Mouse (Mus musculus): ENCODE data around the gene Gpm6a. TPM values are rescaled to one million over a fixed set of nuclear protein-coding genes. Genes with fewer than 3 reads are reported as not detected.

The Gpm6a gene
- 1 to 10 TPM; 3.4 to 3.5 TPM for total RNA-seq (2021)
- long read RNA-seq, experiment 1, partial matches to known transcripts = 9 of 9 reads
- long read RNA-seq, experiment 1, other reads (novel, unspliced or antisense) = 0 of 9 reads
- long read RNA-seq, experiment 2, partial matches to known transcripts = 1 of 1 reads
- long read RNA-seq, experiment 2, other reads (novel, unspliced or antisense) = 0 of 1 reads

DNA sequence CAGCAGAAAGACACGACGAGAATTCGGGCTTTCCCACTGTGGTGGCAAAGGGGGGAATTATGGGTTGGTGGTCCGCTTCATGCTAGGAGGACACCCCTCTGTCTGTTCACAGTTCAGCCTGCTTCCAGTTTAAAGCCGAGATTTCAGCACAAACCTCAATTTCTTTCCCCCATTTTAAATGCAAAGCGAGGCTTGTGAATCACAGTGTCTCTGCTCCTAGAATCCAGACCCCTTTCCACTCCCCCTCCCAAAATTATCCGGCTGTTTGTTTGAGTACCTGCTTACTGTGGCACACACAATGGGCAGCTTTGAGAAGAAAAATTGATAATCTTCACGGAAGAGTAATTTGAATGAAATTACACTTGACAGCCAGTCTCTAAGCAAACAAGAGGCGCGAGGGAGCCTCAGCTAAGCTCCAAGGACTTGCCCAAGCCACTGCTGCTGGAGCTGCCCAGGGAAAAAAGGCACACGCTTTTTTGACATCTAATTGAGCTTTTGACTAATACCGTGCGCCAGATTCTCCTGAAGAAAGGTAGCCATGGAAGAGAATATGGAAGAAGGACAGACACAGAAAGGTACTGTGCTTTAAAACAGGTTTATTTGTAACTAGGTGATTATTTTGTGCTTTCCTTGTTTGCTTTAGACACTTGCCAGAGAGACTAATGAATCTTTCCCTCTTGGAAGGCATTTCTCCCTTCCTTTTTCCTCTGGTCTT, at the start of gene Gpm6a:
TSS of gene Gpm6a (plus strand) at position 103 of the 715 bp plus-strand sequence.
- no peak for DNase-seq

DNA sequence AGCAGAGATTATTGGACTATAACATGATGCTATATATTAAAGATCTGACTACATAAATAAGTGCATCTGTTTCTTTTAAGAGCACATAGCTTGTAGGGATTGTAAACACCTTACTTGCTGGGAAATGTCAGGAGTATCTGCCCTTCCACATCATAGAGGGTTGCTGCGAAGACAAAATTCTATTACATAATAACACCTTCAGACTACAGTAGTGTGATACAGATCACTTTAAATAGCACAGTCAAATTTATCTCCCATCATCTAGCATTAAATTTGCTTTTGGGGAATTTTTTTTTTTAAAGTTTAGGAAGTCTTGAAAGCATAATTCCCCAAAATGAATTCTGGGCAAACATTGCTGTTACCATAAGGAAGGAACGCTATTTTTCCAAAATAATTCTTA, 41.8 kb upstream of the Gpm6a start:
- no peak for DNase-seq

DNA sequence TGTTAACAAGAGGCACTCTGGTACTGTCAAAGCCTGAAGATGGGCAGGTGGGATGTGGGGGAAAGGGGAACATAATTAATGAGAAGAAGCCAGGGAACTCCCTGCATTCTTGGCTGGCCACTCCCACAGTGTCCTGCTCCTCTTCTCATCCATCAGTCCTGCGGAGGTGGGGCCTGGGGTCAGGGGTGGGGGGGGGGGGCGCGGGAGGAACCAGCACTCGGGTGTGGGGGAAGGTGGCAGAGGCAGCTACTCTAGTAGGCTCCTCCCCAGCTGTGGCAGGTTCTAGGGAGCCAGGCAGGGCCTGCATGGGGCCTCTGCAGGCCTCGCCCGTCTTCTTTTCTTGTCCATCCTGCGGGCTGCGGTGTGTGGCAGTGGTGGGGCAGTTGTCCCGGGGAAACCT, 36.9 kb upstream of the Gpm6a start:
- DNase-seq = no peak

DNA sequence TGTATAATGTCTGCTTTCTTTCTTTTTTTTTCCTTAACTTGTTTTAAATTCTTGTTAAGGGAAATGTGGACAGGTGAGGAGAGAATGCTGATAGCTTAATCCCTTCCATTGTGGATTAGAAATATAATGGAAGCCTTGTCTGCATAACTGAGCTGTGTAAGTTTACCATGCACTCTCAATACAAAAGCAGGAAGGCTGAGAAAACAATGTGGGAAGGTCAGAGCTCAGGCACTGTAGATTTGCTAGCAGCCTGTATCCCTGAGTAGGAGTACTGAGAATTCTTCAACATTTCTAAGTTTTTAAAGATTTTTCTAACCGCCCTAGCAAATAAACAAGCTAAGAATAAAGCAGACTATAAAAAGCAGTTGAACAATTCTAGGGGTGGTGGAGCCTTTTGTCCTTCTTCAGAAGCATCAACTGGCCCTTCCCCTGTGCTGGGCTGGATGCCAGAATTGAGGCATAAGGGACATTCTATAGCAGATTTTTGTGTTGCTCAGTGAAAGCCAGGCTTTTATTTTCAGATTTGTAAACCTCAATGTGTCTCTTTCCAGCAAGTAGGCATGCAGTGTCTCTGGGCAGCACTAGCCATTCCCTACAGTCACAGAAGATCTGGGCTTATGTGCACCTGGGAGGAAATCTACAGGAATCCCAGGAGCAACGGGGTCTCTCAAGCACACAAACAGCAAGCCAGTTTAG, 32.3 kb upstream of the Gpm6a start:
- DNase-seq = no peak

DNA sequence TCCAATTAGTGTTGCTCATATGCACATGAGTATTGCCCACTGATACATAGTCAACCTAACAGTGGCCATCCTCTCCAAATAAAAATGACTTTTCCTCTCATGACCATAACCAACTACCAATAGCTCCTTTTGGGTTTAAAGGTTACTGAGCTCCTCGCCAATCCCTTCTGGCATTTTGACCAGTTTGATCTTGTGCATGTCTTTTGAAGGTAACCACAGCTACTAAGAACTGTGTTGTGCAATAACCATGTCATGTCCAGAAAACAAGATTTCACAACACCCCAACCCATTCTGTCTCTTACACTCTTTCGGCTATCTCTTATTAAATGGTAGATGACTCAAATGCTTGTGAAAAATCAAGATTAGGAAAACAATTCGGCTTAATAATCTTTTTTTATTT, 29.7 kb upstream of the Gpm6a start:
- DNase-seq = peak in 1 of 2 experiments; percentile 13

DNA sequence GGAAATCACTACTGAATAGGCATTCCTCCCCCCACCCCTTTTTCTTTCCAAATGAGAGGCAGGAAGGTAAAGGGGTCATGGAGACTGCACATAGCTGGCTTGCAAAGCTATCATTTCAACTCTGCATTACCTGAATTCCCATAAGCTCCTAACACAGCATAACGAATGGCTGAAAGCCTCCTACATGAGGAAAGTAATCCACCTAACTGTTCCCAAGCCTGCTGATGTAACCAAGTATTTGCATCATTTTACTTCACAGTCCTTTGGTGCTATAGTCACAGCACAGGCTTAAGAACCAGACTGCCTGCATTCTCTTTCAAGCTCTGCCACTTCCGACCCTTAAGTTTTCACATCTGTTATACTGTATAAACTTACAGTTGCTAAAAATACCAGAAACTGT, 22.3 kb upstream of the Gpm6a start:
- no peak for DNase-seq

DNA sequence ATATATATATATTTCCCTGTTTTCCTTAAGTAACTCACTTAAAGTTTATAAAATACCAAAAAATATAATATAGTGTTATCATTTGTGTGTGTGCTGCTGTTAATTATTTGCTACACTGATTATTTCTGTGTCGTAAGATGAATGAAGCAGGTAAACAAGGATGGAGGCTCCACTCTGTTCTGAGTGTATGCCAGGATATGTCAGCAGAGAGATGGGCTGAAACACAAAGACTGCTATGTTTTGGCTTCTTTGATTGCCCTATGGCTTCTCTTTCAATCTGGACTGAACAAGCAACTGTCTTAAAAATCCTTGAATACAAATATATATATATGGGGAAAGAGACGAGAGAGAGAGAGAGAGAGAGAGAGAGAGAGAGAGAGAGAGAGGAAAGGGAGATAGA, 1.3 kb upstream of the Gpm6a start:
- no peak for DNase-seq

DNA sequence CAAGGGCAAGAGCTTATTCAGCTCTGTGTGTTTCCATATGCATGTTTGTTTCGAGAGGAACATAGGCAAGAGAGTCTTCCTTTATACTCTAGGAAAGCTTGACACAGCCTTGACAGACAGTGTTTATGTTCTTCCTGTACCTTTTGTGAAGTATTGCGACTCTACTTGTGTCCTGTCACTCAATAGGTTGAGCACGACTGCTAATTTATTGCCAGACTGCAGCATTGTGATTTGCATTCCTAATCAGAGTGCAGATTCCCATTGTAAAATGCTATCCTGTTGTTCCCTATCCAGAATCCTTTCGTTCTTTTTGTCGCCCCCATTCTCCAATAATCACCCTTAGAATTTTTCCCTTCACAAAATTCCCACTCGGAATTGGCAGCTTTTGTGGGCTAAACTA, 613 bp upstream of the Gpm6a start:
- no peak for DNase-seq

DNA sequence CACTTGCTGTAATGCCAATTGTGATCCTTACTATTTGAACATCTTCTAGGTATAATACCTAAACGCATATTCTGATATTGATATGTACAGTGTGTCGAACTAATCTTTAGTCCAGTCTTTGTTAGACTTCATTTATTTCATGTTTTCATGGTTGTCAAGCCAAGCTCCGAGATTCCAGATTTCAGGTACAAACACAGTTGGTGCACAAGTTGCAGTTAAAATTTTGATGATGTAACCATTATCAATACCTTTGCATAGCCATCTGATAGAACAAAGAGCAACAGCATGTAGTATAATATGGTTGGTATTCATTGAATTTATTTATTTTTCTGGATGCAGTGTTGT, 785 bp downstream of the Gpm6a start:
- no peak for DNase-seq

DNA sequence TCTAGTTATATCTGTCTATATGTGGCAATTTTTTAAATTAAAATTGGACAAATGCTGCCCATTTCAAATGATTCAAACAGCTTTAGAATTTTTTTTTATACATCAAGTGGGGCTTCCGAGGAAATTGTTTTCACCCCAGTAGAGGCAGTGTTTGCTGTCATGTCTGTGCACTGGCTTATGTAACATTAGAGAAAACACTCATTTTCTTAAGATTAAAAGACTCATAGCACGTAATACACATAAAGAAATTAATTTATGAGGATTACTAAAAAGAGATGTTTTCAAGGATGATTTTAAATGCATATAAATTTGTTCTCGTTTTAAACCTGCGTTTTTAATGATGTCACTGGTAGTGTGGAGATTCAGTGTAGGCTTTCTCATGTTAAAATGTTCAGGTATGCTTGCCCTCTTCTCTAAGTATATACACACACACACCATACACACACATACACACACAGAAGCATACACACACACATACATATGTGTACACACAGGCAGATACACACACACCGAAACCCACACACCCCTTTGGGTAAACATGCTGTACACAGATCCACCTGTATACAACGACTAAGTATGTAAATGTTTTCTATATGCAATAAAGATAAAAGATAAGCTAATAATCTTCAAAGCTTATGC, 1.4 kb downstream of the Gpm6a start:
- no peak for DNase-seq

DNA sequence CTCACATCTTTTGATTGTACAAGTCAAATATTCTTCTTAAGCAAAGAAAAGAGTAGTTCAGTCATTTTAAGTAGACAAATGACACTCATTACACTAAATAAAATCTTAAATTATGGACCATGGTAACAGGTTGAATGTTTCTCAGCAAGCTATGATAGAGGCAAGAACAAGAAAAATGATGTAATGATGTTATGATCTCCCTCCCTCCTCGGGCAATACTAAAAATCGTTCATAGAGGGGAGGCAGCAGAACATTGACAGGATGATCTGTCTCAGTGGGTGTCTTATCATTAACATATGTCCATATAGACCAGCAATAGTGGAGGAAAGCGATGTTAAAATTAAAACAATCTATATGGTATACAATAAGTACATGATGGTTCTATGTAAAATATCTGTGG, 2.1 kb downstream of the Gpm6a start:
- no peak for DNase-seq

DNA sequence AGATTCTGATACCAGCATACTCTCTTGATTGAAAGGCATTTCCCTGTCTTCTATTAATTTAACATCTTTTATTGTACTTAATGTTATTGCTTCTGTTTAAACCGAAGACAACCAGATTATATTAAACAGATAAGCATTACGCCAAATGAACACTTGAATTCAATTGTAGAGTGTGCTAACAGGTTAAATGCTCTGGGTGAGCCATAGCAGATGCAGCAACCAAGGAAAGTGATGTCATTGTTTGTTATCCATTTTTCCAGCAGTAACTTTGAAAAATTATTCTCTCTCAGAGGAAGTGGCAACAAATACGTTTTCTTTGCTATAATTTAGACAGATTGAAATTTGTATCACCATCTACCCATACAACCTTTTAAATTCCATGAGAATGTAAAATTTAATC, 2.9 kb downstream of the Gpm6a start:
- no peak for DNase-seq

DNA sequence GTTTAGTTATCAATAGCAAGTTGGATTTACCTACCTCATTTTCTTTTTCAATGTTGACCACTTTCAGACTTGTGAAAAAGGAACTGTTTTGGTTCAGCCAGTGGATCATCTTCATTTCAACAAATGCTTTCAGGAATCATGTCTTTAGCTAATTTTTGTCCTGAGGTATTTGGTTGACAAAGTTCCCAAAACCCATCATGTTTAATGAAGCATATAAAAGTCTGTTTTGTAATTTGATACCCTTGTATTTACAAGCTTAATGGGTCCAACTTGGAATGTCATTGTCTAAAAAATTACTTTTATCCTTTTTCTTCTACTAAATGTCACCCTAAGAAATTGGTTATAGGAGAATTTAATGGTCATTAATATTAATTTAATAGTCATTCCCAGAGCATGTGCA, 6.9 kb downstream of the Gpm6a start:
- DNase-seq = no peak

DNA sequence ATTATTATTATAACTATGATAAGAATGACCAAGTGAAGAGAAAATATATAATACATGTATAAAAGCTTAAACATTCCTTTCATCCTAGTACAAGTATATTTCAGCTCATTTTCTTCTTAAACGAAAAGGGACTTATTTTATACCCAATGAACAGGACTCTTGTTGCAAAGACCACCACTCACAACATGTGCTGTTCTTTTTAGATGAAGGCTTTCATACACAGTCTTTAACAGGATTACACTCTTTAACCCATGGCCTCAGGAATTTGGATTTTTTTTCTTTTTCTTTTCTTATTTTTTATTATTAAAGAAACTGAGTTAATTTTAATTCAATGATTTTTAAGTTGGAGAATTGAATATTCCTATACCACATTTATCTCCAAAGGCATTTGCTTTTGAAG, 20.4 kb downstream of the Gpm6a start:
- DNase-seq = no peak

DNA sequence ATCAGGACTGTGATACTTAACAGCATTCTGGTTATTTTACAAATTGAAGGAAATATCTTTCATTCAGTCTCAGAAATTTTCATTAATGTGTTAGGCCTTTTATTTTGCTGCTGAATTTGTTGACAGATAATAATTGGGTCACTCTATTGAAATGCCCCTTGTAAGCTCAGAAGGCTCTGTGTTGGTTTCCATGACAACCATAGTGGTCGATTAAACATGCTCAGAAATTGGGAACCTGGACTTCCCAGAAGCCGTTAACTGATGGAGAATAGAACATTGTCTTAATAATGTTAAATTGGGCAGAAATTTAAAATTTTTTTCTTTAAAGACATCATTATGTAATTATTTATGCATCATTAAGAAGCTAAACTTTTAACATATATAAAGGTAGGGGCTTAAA, 20.9 kb downstream of the Gpm6a start:
- DNase-seq = no peak

DNA sequence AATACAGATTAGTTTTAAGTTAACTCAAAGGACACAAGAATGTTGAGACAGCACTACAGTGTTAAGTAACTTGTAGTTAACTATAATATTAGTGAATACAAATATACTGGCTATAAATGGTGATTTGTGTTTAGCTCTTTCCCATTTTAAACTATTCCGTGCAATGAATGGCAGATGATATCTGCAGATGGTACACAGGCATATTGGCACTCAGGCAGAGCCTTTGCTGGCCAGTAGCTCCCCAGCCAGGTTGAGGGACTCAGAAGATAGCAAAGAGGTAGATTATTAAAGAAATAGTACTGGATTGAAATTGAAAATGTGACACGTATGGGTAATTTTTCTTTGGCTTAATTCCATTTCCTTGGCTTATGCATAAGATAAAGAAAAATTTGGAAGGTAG, 21.3 kb downstream of the Gpm6a start:
- DNase-seq = no peak

DNA sequence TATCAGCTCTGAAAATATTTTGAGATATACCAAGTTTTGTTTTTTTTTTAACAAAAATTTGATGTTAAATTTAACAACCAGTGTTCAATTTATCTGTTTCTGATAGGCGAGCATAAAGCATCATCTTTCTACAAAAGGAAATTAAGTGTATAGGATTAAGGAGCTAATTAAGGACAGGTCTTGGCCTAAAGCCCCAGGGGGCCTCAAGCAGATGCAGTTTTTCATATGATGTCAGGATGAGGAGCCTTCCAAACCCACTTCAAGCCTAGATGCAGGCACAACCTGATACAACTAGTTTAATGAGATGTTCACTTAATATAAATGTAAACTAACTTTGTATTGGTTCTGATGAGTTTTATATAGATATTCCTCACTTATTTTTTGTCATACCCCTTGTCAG, 22.0 kb downstream of the Gpm6a start:
- no peak for DNase-seq

DNA sequence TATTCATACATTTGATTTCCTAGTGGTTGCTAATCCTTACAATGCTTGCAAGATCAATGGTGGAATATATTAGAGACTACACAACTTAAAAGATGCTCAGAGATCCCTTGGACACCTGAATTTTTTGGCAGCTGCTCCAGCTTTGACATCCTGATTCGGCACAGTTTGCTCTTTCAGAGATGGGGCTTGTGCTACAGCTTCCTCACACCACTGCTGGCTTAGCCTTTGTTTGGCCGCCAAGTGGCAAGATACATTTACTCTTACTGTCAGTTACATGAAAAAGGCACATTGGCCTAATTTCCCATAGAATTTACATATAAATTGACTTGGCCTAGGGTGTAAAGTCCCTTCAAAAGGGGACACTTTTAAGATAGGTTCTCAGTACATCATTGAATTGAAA, 32.1 kb downstream of the Gpm6a start:
- DNase-seq = no peak

DNA sequence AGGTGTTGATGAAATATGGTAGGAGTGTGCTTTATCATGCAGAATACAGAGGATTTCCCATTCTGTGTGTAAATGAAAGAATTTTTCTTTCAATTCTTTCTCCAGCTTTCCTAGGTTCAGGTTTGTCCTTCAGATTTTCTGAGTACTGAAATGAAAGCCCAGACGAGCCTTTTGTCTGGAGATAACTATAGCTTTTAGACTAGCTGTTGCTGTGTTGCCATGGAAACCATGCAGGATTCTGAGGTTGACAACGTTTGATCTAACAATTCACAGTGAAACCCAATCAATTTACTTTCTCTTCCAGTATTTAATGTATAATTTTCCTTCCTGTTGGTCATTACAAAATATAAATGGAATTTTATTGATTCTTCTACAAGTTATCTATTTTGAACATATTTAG, 34.5 kb downstream of the Gpm6a start:
- DNase-seq = no peak

DNA sequence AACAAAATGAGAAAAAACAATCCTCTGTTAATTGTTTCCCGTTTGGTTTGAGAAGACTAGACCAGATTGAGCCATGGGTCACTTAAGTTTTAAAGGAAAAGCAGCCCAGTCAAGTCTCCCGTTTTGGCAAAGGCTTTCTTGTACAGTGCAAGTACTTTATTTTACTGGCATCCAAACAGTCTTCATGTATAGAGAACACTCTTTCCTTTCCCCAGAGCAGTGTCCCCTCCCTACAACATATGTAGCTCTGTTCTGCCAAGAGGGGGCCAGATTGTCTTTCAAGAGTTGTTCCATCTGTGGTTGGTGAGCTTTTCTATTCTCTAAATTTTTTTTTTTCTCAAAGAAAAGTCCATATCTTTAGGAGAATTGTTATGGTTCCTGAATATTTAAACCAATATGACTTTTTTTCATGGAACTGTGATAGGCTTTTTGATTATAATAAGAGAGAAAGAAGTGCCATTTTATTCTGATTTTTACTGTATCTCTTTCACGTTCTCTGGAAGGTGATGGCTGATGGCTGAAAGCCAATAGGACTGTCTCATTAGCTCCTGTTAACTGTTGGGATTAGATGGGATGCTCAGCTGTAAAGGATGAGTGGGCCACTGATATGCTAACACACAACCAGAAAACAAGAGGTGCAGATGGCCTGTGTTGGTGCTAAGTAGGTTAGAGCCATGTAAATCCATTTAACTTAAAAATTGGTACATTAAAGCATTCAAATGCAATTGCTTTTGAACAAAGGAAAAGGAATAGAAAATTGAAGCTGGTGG, 37.4 kb downstream of the Gpm6a start:
- DNase-seq = no peak

DNA sequence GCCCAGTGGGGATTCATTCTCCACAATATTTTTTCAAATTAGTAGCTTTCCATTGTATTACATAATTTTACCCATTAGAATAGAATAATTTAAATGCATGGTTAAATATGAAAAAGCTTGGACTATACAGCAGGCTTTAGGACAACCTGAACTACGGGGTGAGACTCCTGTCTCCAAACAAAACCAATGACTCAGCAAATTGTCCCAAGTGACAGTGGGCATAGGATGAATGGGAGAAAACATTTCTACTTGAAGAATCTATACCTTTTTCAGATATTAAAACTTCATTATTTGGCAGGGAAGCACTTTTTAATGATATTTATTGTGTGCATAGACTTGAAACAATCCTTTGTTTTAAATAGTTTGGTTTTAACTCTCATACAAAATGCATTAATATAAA, 41.0 kb downstream of the Gpm6a start:
- DNase-seq = no peak

DNA sequence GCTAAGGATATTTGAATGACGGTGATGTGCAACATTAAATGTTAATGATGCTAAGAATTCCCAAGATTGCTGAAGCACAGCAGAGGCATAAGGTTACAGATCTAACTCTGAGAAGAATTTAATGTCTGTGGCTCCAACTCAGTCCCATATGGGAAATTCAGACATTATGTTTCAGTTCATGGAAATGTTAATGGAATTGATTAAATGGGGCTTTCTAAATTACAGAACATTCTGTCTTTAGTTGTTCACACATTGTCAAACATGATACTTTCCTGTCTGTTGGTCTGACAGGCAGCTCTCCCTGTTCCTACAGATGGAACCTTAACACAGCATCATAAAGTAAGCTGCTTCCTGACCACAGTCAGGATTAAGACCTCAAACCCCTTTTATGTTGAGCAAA, 47.8 kb downstream of the Gpm6a start:
- no peak for DNase-seq

DNA sequence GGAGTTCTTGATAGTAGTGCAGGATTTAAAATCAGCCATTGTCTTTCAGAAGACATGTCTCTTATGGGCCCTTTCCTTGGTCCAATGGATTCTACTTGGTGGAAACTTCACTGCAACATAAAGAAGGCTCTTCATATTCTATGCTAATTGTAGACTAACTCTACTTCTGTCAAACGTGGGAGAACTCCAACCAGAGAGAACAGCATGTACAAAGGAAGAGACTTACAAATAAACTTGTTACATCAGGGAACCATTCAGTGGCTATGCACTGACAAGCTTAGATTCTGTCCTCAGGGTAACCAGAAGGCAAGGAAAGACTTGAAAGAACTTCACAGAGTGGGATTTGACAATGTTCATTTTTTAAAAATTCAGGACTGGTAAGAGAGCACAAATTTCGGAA, 48.3 kb downstream of the Gpm6a start:
- no peak for DNase-seq
